Mouse (Mus musculus) MEL (cell line): ENCODE measurements around the gene Med4. TPM values are rescaled to one million over a fixed set of nuclear protein-coding genes. Genes with fewer than 3 reads are reported as not detected.

Source experiments
- DNase-seq: peaks from one replicate; pipeline ENCODE4 v3.0.0; 2011; ENCODE audit warnings: low read depth, low spot score
- H3K27ac ChIP-seq: 2 replicates; pipeline ENCODE4 v1.5.1; 2012; ENCODE audit warnings: low read depth, mild to moderate bottlenecking, control low read depth, low read length, moderate library complexity; ENCODE audit not compliant: control insufficient read depth
- H3K27me3 ChIP-seq, 2 experiments: fragments of 150-350 bp in 1 of 2; sonication (generic) in 1 of 2; 2 replicates each; pipeline ENCODE4 v1.6.1; 2012; ENCODE audit warnings: low read length in 2 of 2, mild to moderate bottlenecking in 2 of 2, improper control_type of control experiment in 1 of 2, moderate library complexity in 1 of 2; ENCODE audit not compliant: insufficient read depth in 2 of 2, control insufficient read depth in 1 of 2
- H3K36me3 ChIP-seq, 2 experiments: 2 replicates each; pipeline ENCODE4 v1.6.1; 2012 to 2014; ENCODE audit warnings: low read length in 2 of 2, improper control_type of control experiment in 1 of 2, inconsistent platforms in 1 of 2, mild to moderate bottlenecking in 1 of 2; ENCODE audit not compliant: insufficient read depth in 2 of 2, control insufficient read depth in 1 of 2
- H3K4me1 ChIP-seq, 2 experiments: fragments of 150-350 bp in 1 of 2; sonication (generic) in 1 of 2; 2 replicates each; pipeline ENCODE4 v1.6.1; 2012; ENCODE audit warnings: low read length in 2 of 2, improper control_type of control experiment in 1 of 2, mild to moderate bottlenecking in 1 of 2; ENCODE audit not compliant: insufficient read depth in 2 of 2, control insufficient read depth in 1 of 2
- H3K4me3 ChIP-seq, 2 experiments: fragments of 150-350 bp in 1 of 2; sonication (generic) in 1 of 2; 2 replicates each; pipeline ENCODE4 v1.5.1; 2012; ENCODE audit warnings: low read depth in 2 of 2, low read length in 2 of 2, mild to moderate bottlenecking in 2 of 2, moderate library complexity in 2 of 2, control low read depth in 1 of 2, improper control_type of control experiment in 1 of 2; ENCODE audit not compliant: control insufficient read depth in 1 of 2, insufficient read depth in 1 of 2
- H3K79me2 ChIP-seq: 2 replicates; pipeline ENCODE4 v1.6.1; 2012; ENCODE audit warnings: mild to moderate bottlenecking, low read length, moderate library complexity; ENCODE audit not compliant: control insufficient read depth, poor library complexity, insufficient read depth
- H3K9ac ChIP-seq: 2 replicates; pipeline ENCODE4 v1.6.1; 2012; ENCODE audit warnings: low read depth, mild to moderate bottlenecking, control low read depth, low read length, moderate library complexity; ENCODE audit not compliant: control insufficient read depth, poor library complexity, severe bottlenecking
- H3K9me3 ChIP-seq: fragments of 150-350 bp; sonication (generic); replicated peaks from 2 replicates; pipeline ENCODE4 v1.6.1; 2012; ENCODE audit warnings: mild to moderate bottlenecking, low read length, improper control_type of control experiment, moderate library complexity; ENCODE audit not compliant: insufficient read depth
- BHLHE40 ChIP-seq: IDR thresholded peaks from 2 replicates; pipeline ENCODE4 v1.6.1; 2012; ENCODE audit warnings: low read depth, mild to moderate bottlenecking, inconsistent platforms, low read length, improper control_type of control experiment, borderline replicate concordance
- CHD1 ChIP-seq: IDR thresholded peaks from 2 replicates; pipeline ENCODE4 v1.6.1; 2012; ENCODE audit warnings: low read depth, mild to moderate bottlenecking, inconsistent platforms, low read length, improper control_type of control experiment
- CTCF ChIP-seq, 3 experiments: IDR thresholded peaks in 2 of 3; conservative IDR thresholded peaks in 1 of 3; 2 replicates each; pipeline ENCODE4 v1.5.1; 2011 to 2012; ENCODE audit warnings: low read length in 3 of 3, low read depth in 2 of 3, mild to moderate bottlenecking in 2 of 3, improper control_type of control experiment in 1 of 3, inconsistent platforms in 1 of 3, mixed read lengths in 1 of 3, moderate library complexity in 1 of 3; ENCODE audit not compliant: control insufficient read depth in 1 of 3, insufficient read depth in 1 of 3, poor library complexity in 1 of 3, severe bottlenecking in 1 of 3
- EP300 ChIP-seq, 2 experiments: IDR thresholded peaks; 2 replicates each; pipeline ENCODE4 v1.6.1; 2011; ENCODE audit warnings: improper control_type of control experiment in 2 of 2, low read length in 2 of 2, low read depth in 1 of 2, mild to moderate bottlenecking in 1 of 2
- ETS1 ChIP-seq: IDR thresholded peaks from 2 replicates; pipeline ENCODE4 v1.6.1; 2012; ENCODE audit warnings: low read depth, mild to moderate bottlenecking, inconsistent platforms, low read length, improper control_type of control experiment, moderate library complexity
- GATA1 ChIP-seq: IDR thresholded peaks from 2 replicates; pipeline ENCODE4 v1.6.1; 2011; ENCODE audit warnings: low read depth, low read length, improper control_type of control experiment
- JUND ChIP-seq: IDR thresholded peaks from 2 replicates; pipeline ENCODE4 v1.6.1; 2011; ENCODE audit warnings: low read depth, mild to moderate bottlenecking, improper control_type of control experiment, low read length
- MAFK ChIP-seq: IDR thresholded peaks from 2 replicates; pipeline ENCODE4 v1.6.1; 2011; ENCODE audit warnings: low read depth, mild to moderate bottlenecking, low read length, improper control_type of control experiment, borderline replicate concordance
- MAX ChIP-seq: IDR thresholded peaks from 2 replicates; pipeline ENCODE4 v1.6.1; 2011; ENCODE audit warnings: low read length, improper control_type of control experiment
- MEF2A ChIP-seq: IDR thresholded peaks from 2 replicates; pipeline ENCODE4 v1.6.1; 2014; ENCODE audit warnings: low read depth, mild to moderate bottlenecking, inconsistent platforms, low read length, improper control_type of control experiment; ENCODE audit not compliant: poor library complexity, insufficient replicate concordance, severe bottlenecking; ENCODE audit errors: extremely low read depth
- MXI1 ChIP-seq: IDR thresholded peaks from 2 replicates; pipeline ENCODE4 v1.6.1; 2011; ENCODE audit warnings: mild to moderate bottlenecking, low read depth, low read length, improper control_type of control experiment
- MYB ChIP-seq: IDR thresholded peaks from 2 replicates; pipeline ENCODE4 v1.6.1; 2011; ENCODE audit warnings: mild to moderate bottlenecking, low read depth, low read length, improper control_type of control experiment
- MYC ChIP-seq: IDR thresholded peaks from 2 replicates; pipeline ENCODE4 v1.6.1; 2011; ENCODE audit warnings: low read depth, mild to moderate bottlenecking, low read length, improper control_type of control experiment, moderate library complexity
- NELFE ChIP-seq: IDR thresholded peaks from 2 replicates; pipeline ENCODE4 v1.6.1; 2011; ENCODE audit warnings: low read depth, low read length, improper control_type of control experiment
- NRF1 ChIP-seq: IDR thresholded peaks from 2 replicates; pipeline ENCODE4 v1.6.1; 2014; ENCODE audit warnings: low read depth, mild to moderate bottlenecking, inconsistent platforms, low read length, improper control_type of control experiment, moderate library complexity; ENCODE audit not compliant: poor library complexity, insufficient read depth, severe bottlenecking
- POLR2A ChIP-seq, 2 experiments: IDR thresholded peaks; 2 replicates each; pipeline ENCODE4 v1.6.1; 2011 to 2012; ENCODE audit warnings: low read length in 2 of 2, mild to moderate bottlenecking in 2 of 2, control low read depth in 1 of 2, improper control_type of control experiment in 1 of 2, low read depth in 1 of 2, moderate library complexity in 1 of 2; ENCODE audit not compliant: control insufficient read depth in 1 of 2, insufficient read depth in 1 of 2, poor library complexity in 1 of 2
- POLR2AphosphoS2 ChIP-seq: IDR thresholded peaks from 2 replicates; pipeline ENCODE4 v1.6.1; 2011; ENCODE audit warnings: low read length, improper control_type of control experiment
- POLR2AphosphoS5 ChIP-seq: IDR thresholded peaks from 2 replicates; pipeline ENCODE4 v1.6.1; 2012; ENCODE audit warnings: low read depth, borderline replicate concordance, mild to moderate bottlenecking, inconsistent platforms, low read length, moderate library complexity, mixed read lengths
- RAD21 ChIP-seq: IDR thresholded peaks from 2 replicates; pipeline ENCODE4 v1.6.1; 2011; ENCODE audit warnings: mild to moderate bottlenecking, low read depth, low read length, improper control_type of control experiment
- RCOR1 ChIP-seq: IDR thresholded peaks from 2 replicates; pipeline ENCODE4 v1.6.1; 2012; ENCODE audit warnings: low read depth, mild to moderate bottlenecking, inconsistent platforms, low read length, improper control_type of control experiment
- SIN3A ChIP-seq: IDR thresholded peaks from 2 replicates; pipeline ENCODE4 v1.6.1; 2012; ENCODE audit warnings: low read length, improper control_type of control experiment, inconsistent platforms
- SMC3 ChIP-seq: IDR thresholded peaks from 2 replicates; pipeline ENCODE4 v1.6.1; 2011; ENCODE audit warnings: low read depth, low read length, improper control_type of control experiment
- TBP ChIP-seq: IDR thresholded peaks from 2 replicates; pipeline ENCODE4 v1.8.0; 2011; ENCODE audit warnings: low read depth, low read length, improper control_type of control experiment
- TCF12 ChIP-seq: IDR thresholded peaks from 2 replicates; pipeline ENCODE4 v1.6.1; 2014; ENCODE audit warnings: low read depth, mild to moderate bottlenecking, inconsistent platforms, low read length, improper control_type of control experiment, moderate library complexity
- UBTF ChIP-seq: IDR thresholded peaks from 2 replicates; pipeline ENCODE4 v1.6.1; 2012; ENCODE audit warnings: low read depth, mild to moderate bottlenecking, inconsistent platforms, low read length, improper control_type of control experiment, moderate library complexity, borderline replicate concordance; ENCODE audit not compliant: insufficient read depth
- USF1 ChIP-seq: IDR thresholded peaks from 2 replicates; pipeline ENCODE4 v1.6.1; 2014; ENCODE audit warnings: low read depth, mild to moderate bottlenecking, inconsistent platforms, low read length, improper control_type of control experiment, moderate library complexity
- ZC3H11A ChIP-seq: IDR thresholded peaks from 2 replicates; pipeline ENCODE4 v1.6.1; 2012; ENCODE audit warnings: low read depth, mild to moderate bottlenecking, inconsistent platforms, low read length, improper control_type of control experiment
- ZKSCAN1 ChIP-seq: IDR thresholded peaks from 2 replicates; pipeline ENCODE4 v1.6.1; 2012; ENCODE audit warnings: low read depth, mild to moderate bottlenecking, inconsistent platforms, low read length, improper control_type of control experiment, moderate library complexity
- ZMIZ1 ChIP-seq: IDR thresholded peaks from 2 replicates; pipeline ENCODE4 v1.6.1; 2012; ENCODE audit warnings: low read depth, mild to moderate bottlenecking, inconsistent platforms, low read length, improper control_type of control experiment, moderate library complexity
- ZNF384 ChIP-seq: IDR thresholded peaks from 2 replicates; pipeline ENCODE4 v1.6.1; 2012; ENCODE audit warnings: low read depth, mild to moderate bottlenecking, inconsistent platforms, low read length, improper control_type of control experiment
- polyA plus RNA-seq, 2 experiments: library from polyadenylated mRNA; stranded (reverse) in 1 of 2; unstranded in 1 of 2; fragments of >175 nt in 1 of 2; fragments of >200 nt in 1 of 2; gene quantifications; 2 replicates each; pipeline versions ENCODE4 v1.2.1 to v1.2.4; 2012; ENCODE audit warnings: low replicate concordance in 2 of 2, low read depth in 1 of 2; ENCODE audit not compliant: insufficient read length in 2 of 2, insufficient read depth in 1 of 2, missing spikeins in 1 of 2
- total RNA-seq: library from RNA; depleted of rRNA; stranded (reverse); fragments of 300-350 nt; gene quantifications from 2 replicates; pipeline ENCODE4 v1.2.3, GENCODE M21; 2012

The Med4 gene
- total and polyA plus RNA-seq, 3 experiments: 62.2 to 69.2 TPM; not detected in 1

DNA sequence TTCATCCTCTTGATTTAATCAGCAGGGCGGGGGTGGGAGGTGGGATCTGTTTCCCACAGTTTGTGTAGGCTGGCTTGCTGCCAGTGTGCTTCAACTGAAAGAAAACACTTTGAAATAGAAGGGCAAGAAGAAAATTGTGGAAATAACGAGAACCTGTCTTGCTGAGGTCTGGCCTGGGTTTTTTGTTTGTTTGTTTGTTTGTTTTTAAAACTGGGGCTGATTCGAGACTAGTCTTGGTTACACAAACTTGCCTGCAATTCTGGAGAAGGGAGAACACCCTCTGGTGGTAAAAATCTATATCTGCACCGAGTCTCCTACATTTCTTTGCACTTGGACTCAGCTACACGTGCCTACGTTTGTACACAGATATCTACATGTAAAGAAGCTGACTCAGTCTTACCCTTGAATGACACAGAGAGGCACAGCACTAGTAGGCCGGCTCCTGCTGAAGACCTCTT is 35.2 kb upstream of the Med4 start:
- no peaks in the 10 kb centered on the region; a peak in 1 of 4 replicates for H3K27me3 ChIP-seq
- TF ChIP-seq ZMIZ1 (no peak), POLR2A (IDR thresholded peaks at IDR 0.05; ENCODE audit: control insufficient read depth in 1 of 2, insufficient read depth in 1 of 2, low read depth in 1 of 2, low read length in 2 of 2, poor library complexity in 1 of 2) (no peak), CTCF (IDR thresholded peaks at IDR 0.05 in 2 of 3, conservative IDR thresholded peaks at IDR 0.05 in 1 of 3; ENCODE audit: control insufficient read depth in 1 of 3, insufficient read depth in 1 of 3, low read depth in 2 of 3, low read length in 3 of 3, poor library complexity in 1 of 3, severe bottlenecking in 1 of 3) (peak; percentile 7 to 75 (median 58); a peak in 5 of 6 replicates), CHD1 (no peak), MYC (peak; percentile 97), MAX (peak; percentile 91), USF1 (peak; percentile 58), ETS1 (0 out of 2 replicates have a peak, but pooled peaks have one; percentile 15), SIN3A (peak; percentile 91), POLR2AphosphoS2 (no peak), EP300 (IDR thresholded peaks at IDR 0.05; ENCODE audit: low read depth in 1 of 2, low read length in 2 of 2) (peak; percentile 62 to 66; a peak in 3 of 4 replicates), TCF12 (0 out of 2 replicates have a peak, but pooled peaks have one; percentile 31), RCOR1 (no peak), GATA1 (peak; percentile 17; the same call in 1 of the 2 replicates), ZC3H11A (peak; percentile 43; the same call in 1 of the 2 replicates), SMC3 (peak; percentile 74), BHLHE40 (peak; percentile 95), RAD21 (peak; percentile 68), MXI1 (peak; percentile 90), JUND (no peak)
- H3K9me3 ChIP-seq: no peaks in the 10 kb centered on the region
- peak; percentile 88 for DNase-seq
- no peak overlapping the region; the same call in 1 of the 2 replicates for H3K9ac ChIP-seq
- H3K79me2 ChIP-seq: no peaks in the 10 kb centered on the region
- H3K4me1 ChIP-seq: peaks cover 0 to 11% of the 10 kb centered on the region in 2 experiments; a peak in 2 of 4 replicates
- peak overlapping the region; percentile 63 for H3K27ac ChIP-seq
- H3K4me3 ChIP-seq: peak overlapping the region; percentile 23 to 38; a peak in 3 of 4 replicates
- peaks cover 0 to 8% of the 10 kb centered on the region in 2 experiments; a peak in 2 of 4 replicates for H3K36me3 ChIP-seq

DNA sequence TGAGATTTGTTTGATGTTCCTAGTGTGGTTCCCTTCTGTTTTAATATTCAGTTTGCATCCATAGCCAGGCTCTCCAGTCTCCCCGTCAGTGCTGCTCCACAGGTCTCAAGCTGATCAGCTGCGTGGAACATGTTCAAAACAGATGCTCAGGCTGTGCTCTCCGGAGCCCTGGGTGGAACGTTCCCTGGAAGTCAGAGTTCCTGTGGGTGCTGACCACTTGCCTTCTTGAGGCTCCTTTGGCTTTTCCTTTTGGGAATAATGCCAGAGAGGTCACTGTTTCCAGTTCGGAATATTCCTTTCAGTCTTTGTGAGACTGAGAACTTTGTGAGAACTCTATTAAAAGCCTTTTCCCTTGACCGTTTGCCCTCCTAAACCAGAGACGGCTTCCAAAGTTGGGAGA is 34.3 kb upstream of the Med4 start:
- no peak for TF ChIP-seq TBP
- TF ChIP-seq SMC3: no peak
- no peak for TF ChIP-seq NELFE
- TF ChIP-seq NRF1: no peak
- no peak for TF ChIP-seq JUND
- TF ChIP-seq TCF12: no peak
- TF ChIP-seq MAFK: no peak
- TF ChIP-seq EP300 (IDR thresholded peaks at IDR 0.05; ENCODE audit: low read depth in 1 of 2, low read length in 2 of 2): no peak
- TF ChIP-seq RAD21: no peak
- no peak for TF ChIP-seq ZKSCAN1
- TF ChIP-seq POLR2AphosphoS2: no peak
- TF ChIP-seq MYB: no peak
- no peak for TF ChIP-seq ZNF384
- no peak for TF ChIP-seq MXI1
- no peak for TF ChIP-seq POLR2AphosphoS5
- TF ChIP-seq UBTF: no peak
- TF ChIP-seq SIN3A: no peak
- TF ChIP-seq MEF2A: no peak
- Histone ChIP-seq H3K79me2 (no peaks in the 10 kb centered on the region), H3K4me1 (peaks cover 0 to 11% of the 10 kb centered on the region in 2 experiments; a peak in 2 of 4 replicates), H3K27me3 (no peaks in the 10 kb centered on the region; a peak in 1 of 4 replicates), H3K9ac (no peak overlapping the region), H3K27ac (no peak overlapping the region), H3K9me3 (no peaks in the 10 kb centered on the region), H3K36me3 (peaks cover 0 to 8% of the 10 kb centered on the region in 2 experiments; a peak in 2 of 4 replicates), H3K4me3 (no peak overlapping the region)
- no peak for DNase-seq
